In the genomic region with DNA sequence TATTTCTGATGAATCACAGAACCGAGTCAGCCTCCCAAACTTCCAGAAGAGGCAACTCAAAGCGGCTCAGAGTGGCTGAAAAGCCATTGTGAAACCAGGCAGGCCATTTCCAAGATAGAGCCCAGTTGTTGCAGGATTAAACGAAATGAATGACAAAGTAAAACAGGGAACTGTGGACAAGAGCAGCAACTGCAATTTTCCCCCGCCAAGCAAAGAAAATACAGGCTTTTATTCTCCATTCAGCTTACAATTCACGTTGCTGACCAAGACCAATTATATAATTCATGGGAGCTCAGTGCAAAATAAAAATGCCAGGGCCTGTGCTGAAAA, we compare ENCODE assay signal across 9 mouse cellular contexts. TPM values are rescaled to one million over a fixed set of nuclear protein-coding genes. Genes with fewer than 3 reads are reported as not detected.
A peak's percentile ranks its signal among the peaks of the same experiment; 100 is the strongest.
DNase-seq lines count a peak whose midpoint lies in the region; ATAC-seq and TF ChIP-seq lines count a peak whose summit lies in the region.
"Had no signal": no experiment of that assay in that cellular context is flagged by ENCODE, and none has a peak within 500 bp of the region (broad histone marks: within the 10 kb centered on the region; RNA-seq: fewer than 3 reads in every experiment).

No protein-coding gene starts in this region.

- no peak for TF ChIP-seq POLR2A in cerebellum, adult 2 months (IDR thresholded peaks at IDR 0.05; ENCODE audit: borderline replicate concordance, insufficient read depth, low read length)
- TF ChIP-seq POLR2A in ES-Bruce4 (IDR thresholded peaks at IDR 0.05; ENCODE audit: insufficient read depth, low read length), result no peak

- 40% methylated on average over 5 of the region's 5 CpGs for WGBS in cerebellum, adult 2 months
- WGBS in hindbrain, embryonic 15.5 days, result 4% methylated on average over 5 of the region's 5 CpGs
- 20% methylated on average over 5 of the region's 5 CpGs for WGBS in liver, postnatal 0 days (ENCODE audit: insufficient replicate concordance)

- no peaks in the 10 kb centered on the region for H3K36me3 ChIP-seq in ES-Bruce4 (ENCODE audit: control insufficient read depth, insufficient read depth, low read length, poor library complexity, severe bottlenecking)
- no peaks in the 10 kb centered on the region for H3K36me3 ChIP-seq in hindbrain, embryonic 15.5 days
- H3K36me3 ChIP-seq in liver, postnatal 0 days (replicated peaks; ENCODE audit: insufficient read depth, low read length), result no peaks in the 10 kb centered on the region

- ATAC-seq in hindbrain, embryonic 15.5 days (ENCODE audit: low FRiP score, low read depth), result no peak
- ATAC-seq in liver, postnatal 0 days, result no peak

- no peaks in the 10 kb centered on the region for H3K4me1 ChIP-seq in cerebellum, adult 2 months (ENCODE audit: control insufficient read depth, insufficient read depth, low read length)
- peaks cover 3% of the 10 kb centered on the region for H3K4me1 ChIP-seq in ES-Bruce4 (ENCODE audit: control insufficient read depth, insufficient read depth, low read length)
- peaks cover 16% of the 10 kb centered on the region for H3K4me1 ChIP-seq in hindbrain, embryonic 15.5 days (replicated peaks)
- 0 out of 2 replicates have a peak, but pooled peaks cover 6% of the 10 kb centered on the region for H3K4me1 ChIP-seq in liver, postnatal 0 days (ENCODE audit: insufficient read depth)

- no peak overlapping the region for H3K27ac ChIP-seq in cerebellum, adult 2 months (ENCODE audit: insufficient read depth, low read length)
- H3K27ac ChIP-seq in ES-Bruce4 (ENCODE audit: insufficient read depth, low read length), result peak overlapping the region; percentile 84
- H3K27ac ChIP-seq in hindbrain, embryonic 15.5 days (replicated peaks), result peak overlapping the region; percentile 77
- no peak overlapping the region for H3K27ac ChIP-seq in liver, postnatal 0 days (ENCODE audit: low read depth)

- no peaks in the 10 kb centered on the region for H3K27me3 ChIP-seq in cerebellum, adult 2 months (ENCODE audit: control insufficient read depth, insufficient read depth, low read length)
- H3K27me3 ChIP-seq in ES-Bruce4 (ENCODE audit: control insufficient read depth, insufficient read depth, low read length, poor library complexity, severe bottlenecking), result no peaks in the 10 kb centered on the region
- H3K27me3 ChIP-seq in hindbrain, embryonic 15.5 days, result no peaks in the 10 kb centered on the region
- no peaks in the 10 kb centered on the region for H3K27me3 ChIP-seq in liver, postnatal 0 days (ENCODE audit: insufficient read depth, low read length)

- H3K9me3 ChIP-seq in ES-Bruce4 (replicated peaks; ENCODE audit: control insufficient read depth, insufficient read depth, low read length, poor library complexity, severe bottlenecking), result no peaks in the 10 kb centered on the region
- H3K9me3 ChIP-seq in hindbrain, embryonic 15.5 days, result no peaks in the 10 kb centered on the region
- H3K9me3 ChIP-seq in liver, postnatal 0 days (ENCODE audit: low read length), result no peaks in the 10 kb centered on the region

- TF ChIP-seq EP300 in ES-Bruce4 (IDR thresholded peaks at IDR 0.05; ENCODE audit: insufficient read depth, low read depth, low read length), result no peak
- TF ChIP-seq EP300 in liver, postnatal 0 days (IDR thresholded peaks at IDR 0.05; ENCODE audit: low read depth), result no peak

- peak overlapping the region; percentile 66 for H3K4me2 ChIP-seq in hindbrain, embryonic 15.5 days
- peak overlapping the region; percentile 69 for H3K4me2 ChIP-seq in liver, postnatal 0 days (ENCODE audit: low read depth, low read length)

- peak; percentile 8 to 14 for DNase-seq in cerebellum, adult 2 months
- DNase-seq in cerebellum, adult 11 months, result no peak
- DNase-seq in fibroblast of lung, adult 2 months (ENCODE audit: low read depth), result peak; percentile 22
- DNase-seq in liver, postnatal 0 days, result no peak
- DNase-seq in retina, postnatal 1 day, result peak; percentile 14
- no peak for DNase-seq in ovary, postnatal 36 days (ENCODE audit: low spot score)

- H3K9ac ChIP-seq in ES-Bruce4 (ENCODE audit: low read depth, poor library complexity, severe bottlenecking), result peak overlapping the region; percentile 3
- peak overlapping the region; percentile 50 for H3K9ac ChIP-seq in hindbrain, embryonic 15.5 days
- no peak overlapping the region for H3K9ac ChIP-seq in liver, postnatal 0 days (replicated peaks)

- TF ChIP-seq CTCF in cerebellum, adult 2 months (IDR thresholded peaks at IDR 0.05; ENCODE audit: borderline replicate concordance, insufficient read depth, low read depth, low read length), result no peak
- TF ChIP-seq CTCF in ES-Bruce4 (IDR thresholded peaks at IDR 0.05; ENCODE audit: low read depth, low read length), result no peak
- TF ChIP-seq CTCF in liver, postnatal 0 days (IDR thresholded peaks at IDR 0.05; ENCODE audit: low read depth), result no peak

- H3K4me3 ChIP-seq in cerebellum, adult 2 months (replicated peaks; ENCODE audit: insufficient read depth, low read depth, low read length), result no peak overlapping the region
- 0 out of 2 replicates have a peak overlapping the region, but pooled peaks have one; percentile 23 for H3K4me3 ChIP-seq in ES-Bruce4 (ENCODE audit: low read depth, low read length)
- H3K4me3 ChIP-seq in hindbrain, embryonic 15.5 days, result peak overlapping the region; percentile 45
- no peak overlapping the region for H3K4me3 ChIP-seq in liver, postnatal 0 days (ENCODE audit: low read depth, low read length)
- H3K4me3 ChIP-seq: erythroblast, embryonic 14.5 days had no signal

RNA-seq across cellular contexts. Expression of gene Lix1, which starts 46.9 kb away (rescaled TPM):
- 8.4 and 9.6 TPM in 2 replicates for polyA plus RNA-seq in cerebellum, adult 2 months (2012; rRNA removed)
- 0.78 and 0.81 TPM in 2 replicates for polyA plus RNA-seq in ES-Bruce4 (2011; ENCODE audit: insufficient read depth, insufficient read length, low read depth, missing spikeins)
- 10.2 and 12.4 TPM in 2 replicates for polyA plus RNA-seq in hindbrain, embryonic 15.5 days (2015; fragmentation: Nextera tagmentation; extraction: Ambion mirVana)
- polyA plus RNA-seq in liver, postnatal 0 days (2015; fragmentation: Nextera tagmentation; extraction: Ambion mirVana), result 0.14 and 0.25 TPM in 2 replicates
- polyA plus RNA-seq: erythroblast, embryonic 14.5 days had no signal

Comparison
In these comparisons a context has a peak if more than half of its experiments do, and no peak if none do; other contexts are left out.
1. DNase-seq: peak in cerebellum, adult 2 months (2 of 2), fibroblast of lung, adult 2 months (single experiment) and retina, postnatal 1 day (single experiment); none in cerebellum, adult 11 months (single experiment), liver, postnatal 0 days (single experiment) and ovary, postnatal 36 days (single experiment).
2. H3K27ac ChIP-seq: peak in ES-Bruce4 (single experiment) and hindbrain, embryonic 15.5 days (single experiment); none in cerebellum, adult 2 months (single experiment) and liver, postnatal 0 days (single experiment).
3. H3K4me3 ChIP-seq: peak in ES-Bruce4 (single experiment) and hindbrain, embryonic 15.5 days (single experiment); none in cerebellum, adult 2 months (single experiment) and liver, postnatal 0 days (single experiment).